Mouse (Mus musculus) ES-Bruce4 (cell line): ENCODE measurements at regions not wholly inside any gene's neighbourhood (a gene's known extent, or its start where the extent isn't known, plus 50 kb on each side); places are given as distances from the start of the nearest gene placed in this dataset.

Experiments
- H3K27ac ChIP-seq: 2 replicates; pipeline ENCODE4 v1.5.1; 2012; ENCODE audit warnings: low read length, inconsistent platforms; ENCODE audit not compliant: insufficient read depth
- H3K27me3 ChIP-seq: 2 replicates; pipeline ENCODE4 v1.6.1; 2012; ENCODE audit warnings: mild to moderate bottlenecking, low read length, inconsistent platforms; ENCODE audit not compliant: control insufficient read depth, poor library complexity, insufficient read depth, severe bottlenecking
- H3K36me3 ChIP-seq: 2 replicates; pipeline ENCODE4 v1.6.1; 2012; ENCODE audit warnings: inconsistent platforms, mild to moderate bottlenecking, low read length, moderate library complexity; ENCODE audit not compliant: control insufficient read depth, poor library complexity, insufficient read depth, severe bottlenecking
- H3K4me1 ChIP-seq: one replicate; pipeline ENCODE4 v1.8.1; 2011; ENCODE audit warnings: low read length; ENCODE audit not compliant: control insufficient read depth, insufficient read depth
- H3K4me3 ChIP-seq: 2 replicates; pipeline ENCODE4 v1.5.1; 2011; ENCODE audit warnings: low read depth, mild to moderate bottlenecking, low read length
- H3K9ac ChIP-seq: 2 replicates; pipeline ENCODE4 v1.6.1; 2012; ENCODE audit warnings: low read depth, mild to moderate bottlenecking, inconsistent platforms; ENCODE audit not compliant: poor library complexity, severe bottlenecking
- H3K9me3 ChIP-seq: replicated peaks from 2 replicates; pipeline ENCODE4 v1.6.1; 2012; ENCODE audit warnings: mild to moderate bottlenecking, low read length, inconsistent platforms; ENCODE audit not compliant: control insufficient read depth, poor library complexity, insufficient read depth, severe bottlenecking
- CTCF ChIP-seq: IDR thresholded peaks from one replicate; pipeline ENCODE4 v1.8.1; 2011; ENCODE audit warnings: low read depth, low read length
- EP300 ChIP-seq: IDR thresholded peaks from 2 replicates; pipeline ENCODE4 v1.6.1; 2011; ENCODE audit warnings: low read depth, low read length; ENCODE audit not compliant: insufficient read depth
- POLR2A ChIP-seq: IDR thresholded peaks from one replicate; pipeline ENCODE4 v1.8.1; 2011; ENCODE audit warnings: low read length; ENCODE audit not compliant: insufficient read depth

DNA sequence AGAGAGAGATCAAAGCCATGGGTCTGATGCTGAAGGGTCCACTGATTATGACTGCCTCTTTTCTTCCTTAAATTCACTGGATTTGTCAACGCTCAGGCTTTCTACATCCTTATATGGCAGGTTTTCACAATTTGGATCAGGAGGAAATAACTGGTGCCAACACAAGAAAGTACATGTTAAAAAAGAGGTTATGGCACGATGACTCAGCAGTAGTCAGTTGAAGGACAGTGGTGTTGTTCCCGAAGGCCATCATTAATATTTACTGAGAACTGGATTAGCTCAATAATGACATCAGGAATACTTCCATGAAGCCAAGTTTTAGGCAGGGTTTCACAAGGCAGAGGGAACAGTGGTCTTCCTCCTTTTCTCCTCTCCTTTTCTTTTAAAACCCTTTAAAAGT lies 179.6 kb downstream of the Car2 start:
- Histone ChIP-seq H3K9me3 (peaks cover 13% of the 10 kb centered on the region), H3K9ac (no peak overlapping the region), H3K27me3 (no peaks in the 10 kb centered on the region), H3K27ac (no peak overlapping the region), H3K4me1 (no peaks in the 10 kb centered on the region), H3K36me3 (no peaks in the 10 kb centered on the region), H3K4me3 (no peak overlapping the region)
- TF ChIP-seq POLR2A (no peak), EP300 (no peak), CTCF (no peak)

DNA sequence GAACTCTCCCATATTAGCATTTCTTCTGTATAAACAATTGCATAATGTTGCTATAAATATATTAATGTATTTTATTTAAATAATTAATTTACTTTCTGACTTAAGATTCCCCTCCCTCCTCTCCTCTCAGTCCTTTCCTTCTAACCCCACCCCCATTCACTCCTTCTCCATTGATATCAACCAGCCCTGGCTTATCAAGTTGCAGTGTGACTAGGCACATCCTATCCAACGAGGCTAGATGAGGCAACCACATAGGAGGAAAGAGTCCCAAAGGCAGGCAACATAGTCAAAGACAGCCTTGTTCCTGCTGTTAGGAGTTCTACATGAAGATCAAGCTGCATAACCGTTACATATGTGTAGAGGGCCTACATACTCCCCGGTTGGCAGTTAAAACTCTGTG lies 182.2 kb downstream of the Car2 start:
- no peak overlapping the region for H3K27ac ChIP-seq
- no peaks in the 10 kb centered on the region for H3K36me3 ChIP-seq
- H3K9me3 ChIP-seq = peaks cover 3% of the 10 kb centered on the region; the same call in 1 of the 2 replicates
- H3K9ac ChIP-seq = no peak overlapping the region
- H3K27me3 ChIP-seq = no peaks in the 10 kb centered on the region
- no peaks in the 10 kb centered on the region for H3K4me1 ChIP-seq
- no peak overlapping the region for H3K4me3 ChIP-seq
- no peak for TF ChIP-seq EP300
- no peak for TF ChIP-seq CTCF
- TF ChIP-seq POLR2A = no peak

DNA sequence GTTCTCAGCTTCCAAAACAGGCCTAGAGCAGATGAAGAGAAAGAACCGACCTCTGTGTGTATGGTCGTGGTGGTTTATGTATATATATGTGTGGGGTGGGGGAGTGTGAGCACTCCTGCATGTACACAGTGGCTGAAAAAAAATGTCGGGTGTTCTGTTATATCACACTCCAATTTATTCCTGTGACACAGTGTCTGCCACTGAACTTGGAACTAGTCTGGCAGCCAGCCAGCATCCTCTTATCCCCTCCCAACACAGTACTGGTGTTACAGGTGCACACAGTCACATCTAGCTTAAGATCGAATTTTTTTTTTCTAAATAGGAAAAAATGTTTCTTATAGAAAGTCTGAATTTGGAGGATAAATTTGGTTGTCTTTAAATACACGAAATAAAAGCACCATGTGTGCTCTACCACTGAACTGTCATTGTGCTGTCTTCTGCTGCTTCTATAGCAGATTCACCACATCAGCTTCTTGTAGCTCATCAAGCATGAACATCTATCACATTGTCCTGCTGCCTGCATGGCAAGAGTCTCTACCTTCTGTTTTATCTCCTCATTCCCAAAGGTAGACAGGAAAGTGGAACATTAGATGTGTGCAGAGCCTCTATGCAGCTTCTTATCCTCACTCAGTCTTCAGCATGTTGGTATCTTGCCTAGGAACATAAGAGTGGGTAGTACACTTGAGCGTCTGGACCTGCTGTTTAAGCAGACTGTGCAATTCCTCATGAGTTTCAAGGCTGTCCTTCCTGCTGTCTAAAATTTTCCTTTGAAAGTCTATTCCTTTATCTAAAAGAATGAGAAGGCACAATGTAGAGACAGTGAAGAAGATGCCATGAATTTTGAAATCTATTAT lies 185.2 kb downstream of the Car2 start:
- Histone ChIP-seq H3K9ac (no peak overlapping the region), H3K27me3 (no peaks in the 10 kb centered on the region), H3K4me3 (no peak overlapping the region), H3K9me3 (peaks cover 3% of the 10 kb centered on the region; the same call in 1 of the 2 replicates), H3K4me1 (no peaks in the 10 kb centered on the region), H3K27ac (no peak overlapping the region), H3K36me3 (no peaks in the 10 kb centered on the region)
- TF ChIP-seq EP300 (no peak), POLR2A (no peak), CTCF (no peak)

DNA sequence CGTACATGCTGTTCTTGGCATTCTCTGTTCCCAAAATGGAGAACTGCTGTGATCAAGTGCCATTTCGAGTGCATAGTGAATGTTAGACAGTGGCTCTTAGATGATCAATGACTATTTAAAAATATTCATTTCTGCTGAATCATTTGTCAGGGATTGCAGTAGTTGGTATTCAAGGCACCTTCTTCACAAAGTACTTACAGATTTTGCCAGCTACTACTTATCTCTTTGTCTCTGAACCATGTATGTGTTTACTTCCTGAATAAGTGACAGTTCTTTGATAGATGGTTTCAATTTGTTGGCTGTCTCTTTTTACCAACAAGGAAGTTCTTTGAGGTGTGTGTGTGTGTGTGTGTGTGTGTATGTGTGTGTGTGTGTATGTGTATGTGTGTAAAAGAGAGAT lies 187.3 kb downstream of the Car2 start:
- no peak overlapping the region for H3K4me3 ChIP-seq
- H3K4me1 ChIP-seq = no peaks in the 10 kb centered on the region
- TF ChIP-seq EP300 = no peak
- no peak for TF ChIP-seq CTCF
- no peak for TF ChIP-seq POLR2A
- no peak overlapping the region for H3K9ac ChIP-seq
- H3K36me3 ChIP-seq = no peaks in the 10 kb centered on the region
- no peak overlapping the region for H3K27ac ChIP-seq
- no peaks in the 10 kb centered on the region for H3K9me3 ChIP-seq
- H3K27me3 ChIP-seq = no peaks in the 10 kb centered on the region

DNA sequence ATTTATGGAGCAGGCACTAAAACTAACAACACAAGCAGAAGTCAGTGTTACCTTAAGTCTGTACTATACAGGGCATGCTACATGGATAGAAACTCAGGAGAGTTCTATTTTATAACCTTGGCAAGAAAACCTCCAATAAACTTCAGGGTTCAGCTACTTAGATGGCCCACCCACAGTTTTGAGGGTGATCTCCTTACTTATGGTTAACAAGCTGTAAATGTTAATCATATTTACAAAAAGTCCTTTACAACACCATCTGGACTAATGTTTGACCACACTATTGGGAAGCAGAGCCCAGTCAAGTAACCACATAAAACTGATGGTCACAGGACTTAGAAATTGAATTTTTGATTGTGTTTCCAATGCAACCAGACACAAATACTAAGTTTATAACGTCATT lies 187.8 kb downstream of the Car2 start:
- TF ChIP-seq EP300 = no peak
- no peak for TF ChIP-seq CTCF
- TF ChIP-seq POLR2A = no peak
- Histone ChIP-seq H3K27ac (no peak overlapping the region), H3K4me1 (no peaks in the 10 kb centered on the region), H3K27me3 (no peaks in the 10 kb centered on the region), H3K36me3 (no peaks in the 10 kb centered on the region), H3K9me3 (no peaks in the 10 kb centered on the region), H3K4me3 (no peak overlapping the region), H3K9ac (no peak overlapping the region)

DNA sequence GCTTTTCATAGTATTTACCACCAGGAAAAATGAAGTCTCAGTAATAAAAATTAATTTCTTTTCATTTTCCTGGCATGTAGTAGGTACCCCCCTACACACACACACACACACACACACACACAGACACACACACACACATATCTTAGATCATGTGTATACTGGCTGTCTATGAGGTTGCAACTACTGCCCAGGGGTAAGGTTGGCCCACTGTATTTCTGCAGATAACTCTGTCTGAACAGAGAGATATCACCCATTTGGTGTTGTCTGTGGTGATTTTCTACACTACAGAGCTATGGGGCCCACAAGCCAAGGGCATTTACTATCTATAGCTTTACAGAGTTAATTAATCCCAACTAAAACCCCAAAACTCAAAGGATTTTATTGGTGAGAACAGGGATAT lies 188.9 kb downstream of the Car2 start:
- Histone ChIP-seq H3K27me3 (no peaks in the 10 kb centered on the region), H3K4me1 (no peaks in the 10 kb centered on the region), H3K4me3 (no peak overlapping the region), H3K9ac (no peak overlapping the region), H3K9me3 (no peaks in the 10 kb centered on the region), H3K27ac (no peak overlapping the region), H3K36me3 (no peaks in the 10 kb centered on the region)
- TF ChIP-seq CTCF = no peak
- no peak for TF ChIP-seq EP300
- no peak for TF ChIP-seq POLR2A
